ENCODE assay signal across 26 mouse cellular contexts in the genomic region with DNA sequence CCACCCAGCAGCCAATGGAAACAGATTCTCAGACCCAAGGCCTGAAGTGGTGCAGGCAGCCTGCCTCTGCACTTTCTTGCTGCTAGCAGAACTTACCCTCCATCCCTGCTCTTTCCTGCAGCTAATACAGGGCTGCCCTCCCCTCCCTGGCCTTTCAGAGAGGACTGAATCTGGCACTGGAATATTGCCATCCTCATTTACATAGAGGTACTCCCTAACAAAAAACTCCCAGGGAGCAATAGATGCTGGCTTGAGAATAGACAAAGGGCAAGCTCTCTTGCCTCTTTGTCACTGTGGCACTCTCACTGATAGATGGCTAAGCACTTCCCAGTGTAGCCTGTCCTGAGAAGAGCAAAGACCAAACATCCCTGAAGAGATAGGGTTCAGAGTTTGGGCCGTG.
DNase-seq lines count a peak whose midpoint lies in the region; ATAC-seq and TF ChIP-seq lines count a peak whose summit lies in the region.
"Had no signal": no experiment of that assay in that cellular context is flagged by ENCODE, and none has a peak within 500 bp of the region (broad histone marks: within the 10 kb centered on the region; RNA-seq: fewer than 3 reads in every experiment).

No protein-coding gene starts in this region.

- H3K36me3 ChIP-seq in forebrain, embryonic 11.5 days (ENCODE audit: control insufficient read depth, insufficient read depth, low read length): no peaks in the 10 kb centered on the region
- no peaks in the 10 kb centered on the region for H3K36me3 ChIP-seq in forebrain, embryonic 10.5 days (replicated peaks)
- H3K36me3 ChIP-seq in midbrain, embryonic 15.5 days (replicated peaks): no peaks in the 10 kb centered on the region
- H3K36me3 ChIP-seq in midbrain, embryonic 11.5 days (ENCODE audit: control insufficient read depth, insufficient read depth, low read length): no peaks in the 10 kb centered on the region
- no peaks in the 10 kb centered on the region for H3K36me3 ChIP-seq in midbrain, postnatal 0 days (ENCODE audit: insufficient read depth, low read length)
- H3K36me3 ChIP-seq: embryonic facial prominence, embryonic 15.5 days; heart, embryonic 13.5 days; kidney, embryonic 15.5 days; limb, embryonic 12.5 days had no signal

- ATAC-seq in forebrain, embryonic 11.5 days (replicated peaks; ENCODE audit: low FRiP score): peak; percentile 46
- peak; percentile 52; the same call in 1 of the 2 replicates for ATAC-seq in midbrain, embryonic 15.5 days (replicated peaks)
- ATAC-seq in midbrain, embryonic 11.5 days (ENCODE audit: low FRiP score): no peak
- no peak for ATAC-seq in midbrain, postnatal 0 days (ENCODE audit: low FRiP score)
- ATAC-seq: activated CD4-positive, CD25-positive, alpha-beta regulatory T cell, adult 4 months; liver, postnatal 0 days; lung, postnatal 0 days had no signal

- H3K4me3 ChIP-seq in forebrain, embryonic 11.5 days (ENCODE audit: low read depth, low read length): no peak overlapping the region
- no peak overlapping the region for H3K4me3 ChIP-seq in forebrain, embryonic 10.5 days
- H3K4me3 ChIP-seq in midbrain, embryonic 15.5 days: no peak overlapping the region
- no peak overlapping the region for H3K4me3 ChIP-seq in midbrain, embryonic 11.5 days (ENCODE audit: low read depth, low read length)
- H3K4me3 ChIP-seq in midbrain, postnatal 0 days (ENCODE audit: low read depth, low read length): no peak overlapping the region
- H3K4me3 ChIP-seq: embryonic facial prominence, embryonic 15.5 days; heart, embryonic 13.5 days; kidney, embryonic 15.5 days; limb, embryonic 12.5 days; myocyte had no signal

- H3K4me2 ChIP-seq in forebrain, embryonic 11.5 days (ENCODE audit: low read depth, low read length, severe bottlenecking): no peak overlapping the region
- no peak overlapping the region for H3K4me2 ChIP-seq in midbrain, embryonic 15.5 days
- no peak overlapping the region for H3K4me2 ChIP-seq in midbrain, embryonic 11.5 days
- H3K4me2 ChIP-seq in midbrain, postnatal 0 days (ENCODE audit: low read depth, low read length, poor library complexity, severe bottlenecking): no peak overlapping the region
- H3K4me2 ChIP-seq: embryonic facial prominence, embryonic 15.5 days; heart, embryonic 13.5 days; kidney, embryonic 15.5 days; limb, embryonic 12.5 days; liver, embryonic 11.5 days had no signal

- H3K4me1 ChIP-seq in forebrain, embryonic 11.5 days (replicated peaks; ENCODE audit: control insufficient read depth, insufficient read depth, low read length): no peaks in the 10 kb centered on the region
- no peaks in the 10 kb centered on the region for H3K4me1 ChIP-seq in forebrain, embryonic 10.5 days
- no peaks in the 10 kb centered on the region for H3K4me1 ChIP-seq in midbrain, embryonic 15.5 days
- H3K4me1 ChIP-seq in midbrain, embryonic 11.5 days (ENCODE audit: control insufficient read depth, insufficient read depth, low read length): no peaks in the 10 kb centered on the region
- H3K4me1 ChIP-seq in midbrain, postnatal 0 days (ENCODE audit: insufficient read depth, low read length): no peaks in the 10 kb centered on the region
- H3K4me1 ChIP-seq: embryonic facial prominence, embryonic 15.5 days; heart, embryonic 13.5 days; kidney, embryonic 15.5 days; limb, embryonic 12.5 days had no signal

- no peak overlapping the region for H3K9ac ChIP-seq in forebrain, embryonic 11.5 days (ENCODE audit: low read length)
- no peak overlapping the region for H3K9ac ChIP-seq in midbrain, embryonic 15.5 days
- H3K9ac ChIP-seq in midbrain, embryonic 11.5 days (ENCODE audit: low read length): no peak overlapping the region
- H3K9ac ChIP-seq in midbrain, postnatal 0 days (replicated peaks; ENCODE audit: low read length, poor library complexity, severe bottlenecking): no peak overlapping the region
- H3K9ac ChIP-seq: embryonic facial prominence, embryonic 15.5 days; heart, embryonic 13.5 days; kidney, embryonic 15.5 days; limb, embryonic 12.5 days; liver, postnatal 0 days had no signal

- H3K27me3 ChIP-seq in forebrain, embryonic 11.5 days (ENCODE audit: control insufficient read depth, insufficient read depth, low read length): no peaks in the 10 kb centered on the region
- no peaks in the 10 kb centered on the region for H3K27me3 ChIP-seq in forebrain, embryonic 10.5 days (ENCODE audit: poor library complexity, severe bottlenecking)
- no peaks in the 10 kb centered on the region for H3K27me3 ChIP-seq in midbrain, embryonic 15.5 days (replicated peaks)
- H3K27me3 ChIP-seq in midbrain, embryonic 11.5 days (ENCODE audit: control insufficient read depth, insufficient read depth, low read length): no peaks in the 10 kb centered on the region
- H3K27me3 ChIP-seq in midbrain, postnatal 0 days (ENCODE audit: insufficient read depth, low read length): no peaks in the 10 kb centered on the region
- H3K27me3 ChIP-seq: embryonic facial prominence, embryonic 15.5 days; heart, embryonic 13.5 days; kidney, embryonic 15.5 days; limb, embryonic 12.5 days had no signal

- DNase-seq in forebrain, embryonic 11.5 days (ENCODE audit: low spot score): no peak
- DNase-seq in forebrain, embryonic 10.5 days (ENCODE audit: extremely low spot score, low spot score): no peak
- no peak for DNase-seq in midbrain, embryonic 11.5 days (ENCODE audit: low spot score, missing footprints)
- peak; percentile 8 for DNase-seq in midbrain, postnatal 0 days (ENCODE audit: low spot score)
- DNase-seq in thymus, adult 18-20 months: no peak
- DNase-seq in embryo, embryonic 9.5 days (ENCODE audit: extremely low spot score): no peak
- DNase-seq: adrenal gland, postnatal 10 days; cerebellum, adult 2 months; gastrocnemius, postnatal 10 days; heart, adult 18-20 months; heart, postnatal 14 days; kidney, adult 11 months; kidney, postnatal 36 days; layer of hippocampus, postnatal 36 days; liver, postnatal 0 days; thymus, postnatal 14 days had no signal

- WGBS in forebrain, embryonic 11.5 days: 43% methylated on average over 1 of the region's 1 CpGs
- 76% methylated on average over 1 of the region's 1 CpGs for WGBS in forebrain, embryonic 10.5 days
- WGBS in midbrain, embryonic 15.5 days: 35% methylated on average over 1 of the region's 1 CpGs
- 74% methylated on average over 1 of the region's 1 CpGs for WGBS in midbrain, embryonic 11.5 days
- 42% methylated on average over 1 of the region's 1 CpGs for WGBS in midbrain, postnatal 0 days

- H3K27ac ChIP-seq in forebrain, embryonic 11.5 days (ENCODE audit: low read depth, low read length): no peak overlapping the region
- H3K27ac ChIP-seq in forebrain, embryonic 10.5 days: no peak overlapping the region
- H3K27ac ChIP-seq in midbrain, embryonic 15.5 days: no peak overlapping the region
- H3K27ac ChIP-seq in midbrain, embryonic 11.5 days (ENCODE audit: low read depth, low read length): no peak overlapping the region
- H3K27ac ChIP-seq in midbrain, postnatal 0 days (ENCODE audit: low read depth, low read length): no peak overlapping the region
- H3K27ac ChIP-seq: embryonic facial prominence, embryonic 15.5 days; heart, embryonic 13.5 days; kidney, embryonic 15.5 days; limb, embryonic 12.5 days; macrophage had no signal

- no peaks in the 10 kb centered on the region for H3K9me3 ChIP-seq in forebrain, embryonic 11.5 days (ENCODE audit: control insufficient read depth, low read length)
- no peaks in the 10 kb centered on the region for H3K9me3 ChIP-seq in forebrain, embryonic 10.5 days
- H3K9me3 ChIP-seq in midbrain, embryonic 15.5 days: no peaks in the 10 kb centered on the region
- H3K9me3 ChIP-seq in midbrain, embryonic 11.5 days (ENCODE audit: control insufficient read depth, low read length): no peaks in the 10 kb centered on the region
- H3K9me3 ChIP-seq in midbrain, postnatal 0 days (ENCODE audit: low read length): no peaks in the 10 kb centered on the region
- H3K9me3 ChIP-seq: embryonic facial prominence, embryonic 15.5 days; heart, embryonic 13.5 days; kidney, embryonic 15.5 days; limb, embryonic 12.5 days had no signal

- TF ChIP-seq CTCF in midbrain, postnatal 0 days (IDR thresholded peaks at IDR 0.05): no peak

Comparison
In these comparisons a context has a peak if more than half of its experiments do, and no peak if none do; other contexts are left out.
1. ATAC-seq: peak in forebrain, embryonic 11.5 days (single experiment) and midbrain, embryonic 15.5 days (single experiment); none in midbrain, embryonic 11.5 days (single experiment) and midbrain, postnatal 0 days (single experiment).